Mouse (Mus musculus): ENCODE results near the gene Ccz1.

GRCm38 (mm10) chr5:143957101-143957500 lies 57.6 kb downstream of the Ccz1 start:
- TF ChIP-seq CTCF (IDR thresholded peaks at IDR 0.05; ENCODE audit: low read depth), result no peak
- TF ChIP-seq EP300 (IDR thresholded peaks at IDR 0.05; ENCODE audit: low read depth), result no peak
